Mouse (Mus musculus): ENCODE data around the gene Gskip.

Gskip gene

DNA sequence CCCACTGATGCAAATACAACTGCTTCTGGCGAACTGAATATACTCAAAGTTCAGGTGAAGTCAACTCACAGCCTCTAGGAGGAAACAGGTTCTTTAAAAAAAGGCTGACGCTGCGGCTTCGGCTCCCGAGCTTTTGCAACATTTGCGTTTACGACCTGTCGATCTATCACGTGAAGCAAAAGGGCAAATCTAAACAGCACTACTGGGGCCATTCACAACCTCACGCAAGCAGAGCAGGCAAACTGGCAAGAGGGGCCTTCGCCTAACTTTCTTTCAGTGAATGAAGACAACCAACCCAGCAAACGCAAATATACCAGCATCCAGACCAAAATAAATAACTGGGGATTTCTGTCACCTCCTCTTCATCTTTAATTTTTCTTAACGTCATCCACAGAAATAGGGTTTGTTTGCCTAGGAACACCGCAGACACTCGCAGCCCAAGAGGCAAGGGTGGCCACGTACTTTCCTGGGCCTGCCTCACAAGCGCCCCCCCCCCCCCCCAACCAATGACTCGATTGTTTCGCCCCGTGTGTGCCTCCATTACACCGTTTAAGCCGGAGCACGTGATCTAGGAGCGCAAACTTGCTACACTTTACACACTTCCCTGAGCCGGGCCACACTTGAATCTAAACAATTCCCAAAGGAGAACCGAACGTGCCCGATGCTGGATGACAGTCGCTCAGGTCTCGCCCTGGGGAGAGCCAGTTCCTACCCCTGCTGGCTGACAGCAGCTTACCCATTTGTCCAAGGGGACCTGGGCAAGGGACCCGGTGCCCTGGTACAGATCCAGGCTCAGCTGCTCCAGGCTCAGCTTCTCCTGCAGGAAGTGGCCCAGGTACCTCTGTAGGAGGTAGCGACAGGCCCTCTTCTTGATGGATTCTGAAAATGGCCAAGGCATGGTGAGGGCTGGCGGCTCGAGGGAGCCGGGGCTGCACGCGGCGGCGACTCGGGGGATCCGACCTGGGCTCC lies at the start of gene Gskip:
Gene Gskip (plus strand): TSS at position 897 of the 969 bp plus-strand sequence.
- DNase-seq (ENCODE audit: low spot score): peak; percentile 64

DNA sequence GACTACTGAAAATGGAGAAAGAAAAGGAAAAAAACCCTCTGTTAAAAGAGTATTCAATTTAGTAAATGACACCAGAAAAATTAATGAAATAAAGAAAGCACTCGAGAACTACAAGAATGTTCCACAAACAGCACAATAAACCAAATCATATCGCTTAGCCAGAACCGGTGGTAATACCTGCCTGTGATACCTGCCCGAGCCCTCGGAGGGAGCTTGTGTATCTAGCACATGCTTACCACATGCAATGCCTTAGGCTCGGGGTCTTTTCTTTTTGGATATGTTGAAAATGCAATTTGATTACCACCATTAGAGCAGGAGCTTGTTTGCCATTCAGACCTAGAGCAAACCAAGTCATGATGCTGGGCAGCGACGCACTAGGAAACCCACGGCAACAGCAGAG lies 48.1 kb upstream of the Gskip start:
- DNase-seq (ENCODE audit: low spot score): no peak

DNA sequence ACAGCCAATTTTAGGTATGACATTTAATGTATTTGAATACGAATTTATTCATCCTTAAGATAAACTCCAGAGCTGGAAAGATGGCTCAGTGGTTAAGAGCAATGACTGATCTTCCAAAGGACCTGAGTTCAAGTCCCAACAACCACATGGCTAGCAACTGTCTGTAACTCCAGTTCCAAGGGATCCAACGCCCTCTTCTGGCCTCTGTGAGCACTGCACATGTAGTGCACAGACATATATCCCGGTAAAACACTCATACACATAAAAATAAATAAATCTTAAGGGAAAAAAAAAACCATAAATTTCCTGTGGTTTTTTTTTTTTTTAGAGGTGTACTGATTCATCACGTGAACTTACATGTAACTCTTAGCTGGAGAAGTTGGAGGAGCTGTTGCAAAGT lies 47.1 kb upstream of the Gskip start:
- DNase-seq (ENCODE audit: low spot score): no peak

DNA sequence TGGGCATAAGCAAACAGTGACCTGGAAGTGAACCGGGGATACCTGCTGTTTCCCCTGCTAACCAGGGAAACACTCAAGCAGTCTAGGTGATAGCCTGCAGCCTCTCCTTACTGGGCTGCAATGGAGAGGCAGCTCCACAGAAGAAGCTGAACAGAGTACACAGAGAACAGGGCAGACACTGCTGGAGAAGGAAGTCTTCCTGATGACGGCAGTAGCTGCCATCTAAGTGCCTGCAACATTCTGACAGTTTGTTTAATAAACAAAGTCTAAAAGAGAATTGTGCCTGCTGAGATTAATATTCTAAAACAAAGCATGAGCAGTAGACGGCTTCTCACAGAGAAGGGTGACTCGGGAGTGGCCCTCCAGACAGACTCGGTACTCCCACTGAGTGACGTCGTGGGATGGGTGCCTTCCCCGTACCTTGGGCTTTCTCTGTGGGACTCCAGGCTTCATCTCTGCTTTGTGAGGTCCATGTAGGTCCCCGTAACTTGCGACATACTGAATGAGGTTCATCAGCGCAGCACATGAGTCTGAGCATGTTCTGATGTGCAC lies 41.8 kb upstream of the Gskip start:
- no peak for DNase-seq (ENCODE audit: low spot score)

DNA sequence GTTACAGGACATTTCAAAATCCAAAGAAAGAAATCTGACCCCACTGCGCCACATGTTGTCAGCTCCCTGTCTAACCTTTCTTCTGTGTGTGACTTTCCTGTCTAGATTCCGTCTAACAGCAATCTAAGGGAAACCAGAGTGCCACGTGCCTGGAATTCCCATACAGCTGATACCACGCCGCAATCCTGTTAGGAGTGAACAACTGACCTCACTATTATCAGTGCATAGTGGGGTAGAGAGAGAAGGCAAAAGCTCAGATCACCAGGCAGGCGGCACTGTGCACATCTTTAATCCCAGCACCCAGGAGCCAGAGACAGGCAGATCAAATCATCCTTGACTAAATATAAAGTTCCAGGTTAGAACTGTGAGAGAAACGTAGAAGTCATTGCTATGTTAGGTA lies 28.8 kb upstream of the Gskip start:
- no peak for DNase-seq (ENCODE audit: low spot score)

- DNase-seq (ENCODE audit: low spot score): no peak
Measured at GRCm38 (mm10) chr12:105676274-105676673, 8.4 kb upstream of the Gskip start.

DNA sequence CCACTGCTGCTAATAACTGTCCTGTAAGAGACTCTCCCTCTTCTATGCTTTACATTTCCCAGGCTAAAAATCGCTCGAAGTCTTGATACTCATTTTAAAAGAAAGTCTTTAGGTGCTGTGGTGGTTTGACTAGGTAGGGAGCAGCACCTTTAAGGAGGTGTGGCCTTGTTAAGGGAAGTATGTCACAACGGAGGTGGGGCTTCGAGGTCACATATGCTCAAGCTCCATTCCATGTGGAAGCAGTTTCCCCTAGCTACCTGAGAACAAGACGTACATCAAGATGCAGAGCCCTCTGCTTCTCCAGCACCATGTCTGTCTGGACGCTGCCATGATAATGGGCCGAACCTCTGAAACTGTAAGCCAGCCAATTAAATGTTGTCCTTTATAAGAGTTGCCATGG lies 6.4 kb upstream of the Gskip start:
- DNase-seq (ENCODE audit: low spot score): no peak

DNA sequence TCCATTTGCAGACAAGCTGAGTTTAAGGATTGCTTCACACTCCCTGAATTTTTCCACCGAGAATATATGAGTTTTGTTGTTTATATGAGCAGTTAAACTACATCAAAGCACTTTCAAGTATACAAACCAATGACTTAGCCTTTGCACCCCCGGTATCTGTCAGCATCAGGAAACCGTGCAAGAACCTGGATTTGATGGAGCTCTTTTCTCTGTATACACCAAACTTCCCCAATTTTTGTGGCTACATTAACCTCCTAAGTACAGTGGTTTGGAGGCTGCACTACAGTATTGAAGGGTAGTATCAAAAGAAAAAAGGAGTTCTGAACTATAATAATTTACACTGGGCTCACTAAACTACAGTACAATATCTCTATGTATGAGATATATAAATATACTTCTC lies 5.9 kb upstream of the Gskip start:
- DNase-seq (ENCODE audit: low spot score): no peak

GRCm38 (mm10) chr12:105685001-105685691 lies 517 bp downstream of the Gskip start, which contains the start of gene Atg2b:
Gene Atg2b (minus strand): TSS chr12:105685211.
- peak; percentile 98 for DNase-seq (ENCODE audit: low spot score)

DNA sequence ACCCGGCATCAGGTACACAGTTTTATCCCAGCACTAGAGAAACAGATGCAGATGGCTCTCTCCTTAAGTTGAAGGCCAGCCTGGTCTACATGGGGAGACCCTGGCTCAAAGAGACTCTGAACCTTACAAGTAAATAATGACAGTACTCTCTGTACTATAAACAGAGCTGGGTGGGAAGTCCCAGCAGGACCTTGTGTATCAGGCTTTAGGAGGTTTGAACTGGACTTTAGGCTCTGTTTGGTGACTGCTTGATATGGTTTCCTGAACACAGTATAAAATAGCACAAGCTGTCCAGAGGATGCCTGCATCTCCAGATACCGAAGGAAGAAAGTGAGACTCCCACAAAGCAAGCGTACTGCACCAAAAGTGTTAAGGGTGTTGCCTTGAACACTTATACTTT lies 2.2 kb downstream of the Gskip start:
- no peak for DNase-seq (ENCODE audit: low spot score)

GRCm38 (mm10) chr12:105687416-105687815 lies 2.8 kb downstream of the Gskip start:
- no peak for DNase-seq (ENCODE audit: low spot score)

- no peak for DNase-seq (ENCODE audit: low spot score)
Measured at GRCm38 (mm10) chr12:105688546-105688945, 3.9 kb downstream of the Gskip start.

DNA sequence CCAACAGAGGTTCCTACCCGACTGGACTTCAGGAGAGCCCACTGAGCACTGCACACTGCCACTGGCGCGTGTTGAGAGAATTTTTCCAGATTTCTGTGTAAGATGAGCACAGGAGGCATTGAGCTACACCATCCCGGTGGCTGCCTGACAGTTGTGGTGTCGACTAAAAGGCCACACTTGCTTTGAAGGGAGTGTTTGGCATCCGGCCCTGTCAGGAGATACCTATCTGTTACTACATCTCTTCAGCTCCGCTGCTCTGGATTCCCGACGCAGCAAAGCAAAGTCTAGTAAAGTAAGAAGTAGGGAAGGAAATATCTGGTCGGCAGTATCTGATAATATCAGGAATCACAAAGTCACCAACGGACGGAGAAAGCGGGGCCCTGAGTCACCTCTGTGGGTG lies 4.8 kb downstream of the Gskip start:
- no peak for DNase-seq (ENCODE audit: low spot score)

DNA sequence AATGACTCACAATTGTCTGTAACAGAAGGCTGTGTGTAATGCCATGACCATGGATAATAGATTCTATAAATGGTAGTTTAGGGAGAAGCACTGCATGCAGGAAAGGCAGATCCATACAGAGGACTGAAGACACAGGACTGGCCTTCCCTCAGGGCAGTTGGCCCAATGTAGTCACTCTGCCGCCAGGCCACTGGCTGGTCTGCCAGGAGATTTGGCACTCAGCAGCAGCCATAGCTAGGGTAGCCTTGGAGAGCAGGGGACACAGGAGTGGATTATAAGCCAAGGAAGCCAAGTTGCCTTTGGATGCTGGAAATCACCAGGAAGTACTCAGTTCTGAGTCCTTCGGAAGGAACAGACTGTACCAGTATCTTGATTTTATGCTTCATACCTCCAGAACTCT lies 9.4 kb downstream of the Gskip start:
- no peak for DNase-seq (ENCODE audit: low spot score)

DNA sequence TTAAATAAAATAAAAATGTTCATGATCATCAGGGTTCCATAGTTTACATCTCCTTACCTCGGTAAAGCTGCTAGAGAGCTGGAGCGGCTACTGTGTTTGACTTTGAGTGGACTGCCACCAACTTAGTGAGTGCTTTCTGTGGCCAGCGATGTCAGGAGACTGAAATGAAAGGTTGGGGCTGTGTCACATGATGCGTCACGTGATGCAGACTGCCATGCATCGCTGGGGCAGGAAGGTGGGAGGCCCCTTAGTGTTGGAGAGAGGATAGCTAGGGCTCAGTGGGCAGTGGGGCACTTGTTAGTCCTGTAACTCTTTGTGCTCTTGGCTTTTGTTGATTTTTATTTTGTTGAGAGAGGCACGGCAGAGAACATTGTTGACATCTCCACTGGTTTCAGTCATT lies 11.2 kb downstream of the Gskip start:
- no peak for DNase-seq (ENCODE audit: low spot score)

- DNase-seq (ENCODE audit: low spot score): no peak
Measured at GRCm38 (mm10) chr12:105697104-105697780, 12.6 kb downstream of the Gskip start.

DNA sequence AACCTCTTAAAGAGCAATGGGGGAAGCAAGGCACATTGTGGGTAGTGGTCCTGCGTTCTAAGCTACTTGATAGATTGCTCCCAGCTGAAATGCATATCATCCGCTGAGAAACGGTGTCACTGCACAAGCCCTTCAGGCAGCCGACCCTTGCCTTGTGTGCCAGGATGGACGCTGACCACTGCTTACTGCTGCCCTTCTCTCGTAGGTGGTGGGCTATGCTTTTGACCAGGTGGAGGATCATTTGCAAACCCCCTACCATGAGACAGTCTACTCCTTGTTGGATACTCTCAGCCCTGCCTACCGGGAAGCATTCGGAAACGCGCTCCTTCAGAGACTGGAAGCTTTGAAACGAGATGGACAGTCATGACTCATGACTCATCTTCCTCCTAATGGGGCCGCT lies 15.8 kb downstream of the Gskip start:
- DNase-seq (ENCODE audit: low spot score): no peak

DNA sequence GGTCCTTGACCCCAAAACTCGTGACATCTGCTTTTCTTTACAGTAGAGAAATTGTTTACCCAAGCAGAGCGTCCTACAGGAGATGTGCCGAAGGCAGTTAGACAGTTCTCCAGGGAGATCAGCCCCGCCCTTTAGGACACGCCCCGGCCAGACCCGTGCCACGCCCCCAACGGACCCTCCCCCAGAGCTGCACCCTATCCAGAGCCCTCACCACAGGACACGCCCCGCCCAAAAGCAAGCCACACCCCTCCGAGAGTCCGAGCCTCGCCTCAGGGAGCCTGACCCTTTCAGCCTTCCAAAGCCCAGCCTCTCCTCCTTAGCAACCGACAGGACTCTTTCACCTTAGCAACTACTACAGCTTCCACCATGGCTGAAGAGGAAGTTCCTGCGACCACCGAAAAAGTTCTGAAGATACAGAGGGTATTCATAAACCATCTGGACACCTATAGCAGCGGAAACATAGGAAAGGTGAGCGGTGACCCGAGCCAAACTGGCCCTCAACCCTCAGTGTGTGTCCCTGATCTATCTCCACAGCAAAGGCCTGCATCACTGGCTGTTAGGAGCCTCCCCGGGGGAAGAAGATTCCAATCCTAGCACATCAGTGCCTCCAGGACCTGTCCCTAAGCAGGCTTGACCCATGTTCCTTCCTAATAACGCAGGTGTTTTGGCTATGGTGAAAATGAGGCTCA lies 21.3 kb downstream of the Gskip start, which contains the start of gene Ak7:
Gene Ak7 (plus strand): TSS at position 178 of the 689 bp plus-strand sequence.
- DNase-seq (ENCODE audit: low spot score): peak; percentile 81

DNA sequence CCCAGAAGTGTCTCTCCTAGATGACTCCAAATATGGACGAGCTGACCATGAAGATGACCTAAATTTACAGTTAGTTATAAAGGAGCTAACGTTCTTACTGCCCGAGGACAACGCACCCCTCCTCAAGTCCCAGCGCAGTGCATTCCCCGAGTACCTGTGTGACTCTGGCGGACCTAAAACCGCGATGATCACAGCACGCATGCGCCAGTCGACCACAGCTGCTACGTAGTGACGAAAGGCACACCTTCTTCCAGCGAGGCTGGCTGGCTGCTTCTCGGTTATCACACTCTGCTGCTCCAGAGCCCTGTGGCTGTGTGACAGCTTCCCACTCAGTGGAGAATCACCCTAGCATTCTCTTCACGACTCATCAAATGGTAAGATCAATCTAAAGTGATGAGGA lies 34.0 kb downstream of the Gskip start:
- DNase-seq (ENCODE audit: low spot score): peak; percentile 49

DNA sequence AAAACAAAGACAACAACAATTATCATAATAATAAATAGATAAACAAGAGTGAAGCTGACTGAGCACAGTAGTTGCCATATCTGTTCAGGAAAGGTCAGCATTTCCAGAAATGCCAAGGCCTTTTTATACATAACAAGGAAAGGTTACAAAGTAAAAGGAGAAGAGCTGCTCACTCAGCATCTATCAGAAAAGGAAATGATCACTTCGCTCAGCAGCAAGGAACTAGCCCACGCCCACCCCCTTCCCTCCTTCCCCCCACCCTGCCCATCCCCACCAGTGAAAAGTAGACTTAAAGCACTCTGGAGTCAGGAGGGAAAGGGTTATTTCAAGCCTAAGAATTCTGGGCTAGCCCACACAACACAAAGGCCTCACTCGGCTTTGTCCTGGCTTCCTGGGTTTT lies 35.6 kb downstream of the Gskip start:
- DNase-seq (ENCODE audit: low spot score): no peak

- no peak for DNase-seq (ENCODE audit: low spot score)
Measured at GRCm38 (mm10) chr12:105721452-105722132, 37.0 kb downstream of the Gskip start.
